Mouse (Mus musculus): ENCODE measurements around the gene Pitpnm2. TPM values are rescaled to one million over a fixed set of nuclear protein-coding genes. Genes with fewer than 3 reads are reported as not detected.

The Pitpnm2 gene
- polyA plus RNA-seq, 1 experiment, result 17.3 TPM

DNA sequence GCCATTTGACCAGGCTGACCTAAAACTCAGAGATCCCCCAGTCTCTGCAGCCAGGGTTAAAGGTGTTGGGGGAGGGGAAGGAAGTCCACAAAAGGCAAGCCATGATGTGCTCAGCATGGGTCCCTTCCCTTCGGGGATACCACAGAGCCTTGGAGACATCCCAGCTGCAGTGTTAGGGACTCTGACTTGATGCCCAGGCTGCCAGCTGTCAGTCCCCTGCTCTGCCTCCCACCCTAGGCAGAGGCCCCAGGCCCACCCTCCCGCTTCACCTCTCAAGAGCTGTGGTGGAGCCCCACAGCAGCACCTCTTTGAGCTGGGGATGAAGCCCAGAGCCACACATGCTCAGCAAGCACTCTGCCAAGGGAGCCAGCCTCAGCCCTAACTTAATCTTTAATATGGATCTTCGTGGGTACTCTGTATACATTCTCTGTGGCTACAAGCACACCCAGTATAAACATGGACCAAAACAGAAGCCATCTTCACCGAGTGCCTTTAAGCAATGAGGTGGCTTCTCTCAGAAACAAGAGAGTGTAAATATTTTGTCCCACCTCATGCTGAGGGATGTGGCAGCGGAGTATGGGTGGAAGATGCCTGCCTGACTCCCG is 171.6 kb downstream of the Pitpnm2 start:
- no peak for TF ChIP-seq POLR2A (IDR thresholded peaks at IDR 0.05; ENCODE audit: low read depth, low read length)
- Histone ChIP-seq H3K4me3 (ENCODE audit: insufficient read depth, low read depth, low read length) (no peak overlapping the region), H3K27ac (ENCODE audit: insufficient read depth, low read depth, low read length) (no peak overlapping the region), H3K27me3 (replicated peaks; ENCODE audit: control insufficient read depth, insufficient read depth, low read length) (no peaks in the 10 kb centered on the region), H3K4me1 (ENCODE audit: control insufficient read depth, insufficient read depth, low read length) (no peaks in the 10 kb centered on the region), H3K36me3 (ENCODE audit: control insufficient read depth, insufficient read depth, low read length) (no peaks in the 10 kb centered on the region)
- DNase-seq, result no peak
- 77% methylated on average over 6 of the region's 6 CpGs for WGBS

DNA sequence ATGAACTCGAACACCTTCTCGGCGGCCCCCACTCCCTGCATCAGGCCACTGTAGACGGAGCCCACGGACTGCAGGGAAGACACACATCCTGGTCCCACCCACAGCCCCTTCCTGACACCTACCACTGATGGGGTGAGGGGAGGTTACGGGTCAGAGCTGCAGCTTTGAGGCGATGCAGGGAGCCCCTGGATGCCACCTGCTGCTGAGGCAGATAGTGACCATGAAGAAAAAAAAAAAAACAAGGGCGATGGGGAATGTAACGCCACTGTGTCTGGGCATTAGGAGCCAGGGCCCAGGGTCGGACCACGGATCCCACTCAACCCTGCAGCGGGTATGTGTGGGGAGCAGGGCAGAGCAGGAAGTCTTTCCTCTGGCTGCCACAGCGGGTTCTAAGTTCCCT is 172.3 kb downstream of the Pitpnm2 start:
- WGBS, result 85% methylated on average over 13 of the region's 13 CpGs
- Histone ChIP-seq H3K36me3 (ENCODE audit: control insufficient read depth, insufficient read depth, low read length) (no peaks in the 10 kb centered on the region), H3K27me3 (replicated peaks; ENCODE audit: control insufficient read depth, insufficient read depth, low read length) (no peaks in the 10 kb centered on the region), H3K27ac (ENCODE audit: insufficient read depth, low read depth, low read length) (no peak overlapping the region), H3K4me1 (ENCODE audit: control insufficient read depth, insufficient read depth, low read length) (no peaks in the 10 kb centered on the region), H3K4me3 (ENCODE audit: insufficient read depth, low read depth, low read length) (no peak overlapping the region)
- DNase-seq, result no peak
- TF ChIP-seq CTCF (conservative IDR thresholded peaks at IDR 0.05; ENCODE audit: insufficient read depth, insufficient read length, low read depth, low read length) (no peak), POLR2A (IDR thresholded peaks at IDR 0.05; ENCODE audit: low read depth, low read length) (no peak)

DNA sequence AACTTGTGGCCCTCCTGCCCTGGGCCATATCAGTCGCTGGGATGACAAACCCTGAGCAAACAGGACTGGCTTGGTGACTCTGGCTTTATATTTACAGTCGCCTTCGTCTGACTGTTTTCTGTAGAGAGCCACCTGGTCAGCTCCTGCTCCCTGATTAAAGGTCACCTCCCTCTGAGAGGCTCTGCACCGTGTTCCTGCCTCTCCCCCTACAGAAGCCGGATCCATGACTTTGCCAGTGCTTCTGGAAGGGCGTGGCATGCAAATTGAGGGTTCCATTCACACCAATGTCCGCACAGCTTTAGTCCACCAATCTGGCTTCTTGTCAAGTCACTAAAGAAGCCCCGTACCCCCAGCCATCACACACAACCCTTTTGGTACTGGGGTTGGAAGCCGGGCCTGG is 173.0 kb downstream of the Pitpnm2 start:
- Histone ChIP-seq H3K27me3 (replicated peaks; ENCODE audit: control insufficient read depth, insufficient read depth, low read length) (no peaks in the 10 kb centered on the region), H3K27ac (ENCODE audit: insufficient read depth, low read depth, low read length) (no peak overlapping the region), H3K36me3 (ENCODE audit: control insufficient read depth, insufficient read depth, low read length) (no peaks in the 10 kb centered on the region), H3K4me1 (ENCODE audit: control insufficient read depth, insufficient read depth, low read length) (no peaks in the 10 kb centered on the region), H3K4me3 (ENCODE audit: insufficient read depth, low read depth, low read length) (no peak overlapping the region)
- peak; percentile 46 for DNase-seq
- TF ChIP-seq CTCF (conservative IDR thresholded peaks at IDR 0.05; ENCODE audit: insufficient read depth, insufficient read length, low read depth, low read length) (no peak), POLR2A (IDR thresholded peaks at IDR 0.05; ENCODE audit: low read depth, low read length) (no peak)
- WGBS, result 60% methylated on average over 9 of the region's 9 CpGs

DNA sequence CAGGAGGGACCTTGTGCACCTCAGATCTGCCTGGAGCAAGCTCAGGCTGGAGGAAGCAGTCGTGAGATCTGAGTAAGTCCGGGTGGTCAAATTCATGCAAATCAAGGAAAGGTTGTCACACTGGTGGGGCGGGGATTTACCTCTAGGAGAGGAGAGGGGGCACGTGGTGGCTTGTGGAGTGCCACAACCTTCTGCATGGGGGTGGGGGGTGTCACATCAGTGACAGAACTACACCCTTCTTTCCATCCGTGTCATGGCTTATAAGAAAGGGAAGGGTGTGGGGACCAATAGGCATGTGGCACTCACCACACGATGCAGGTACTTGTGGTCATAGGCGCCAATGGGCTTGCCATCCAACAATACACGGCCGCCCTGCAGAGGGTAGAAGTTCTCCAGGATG is 173.8 kb downstream of the Pitpnm2 start:
- Histone ChIP-seq H3K36me3 (ENCODE audit: control insufficient read depth, insufficient read depth, low read length) (no peaks in the 10 kb centered on the region), H3K27ac (ENCODE audit: insufficient read depth, low read depth, low read length) (no peak overlapping the region), H3K27me3 (replicated peaks; ENCODE audit: control insufficient read depth, insufficient read depth, low read length) (no peaks in the 10 kb centered on the region), H3K4me1 (ENCODE audit: control insufficient read depth, insufficient read depth, low read length) (no peaks in the 10 kb centered on the region), H3K4me3 (ENCODE audit: insufficient read depth, low read depth, low read length) (no peak overlapping the region)
- WGBS, result 78% methylated on average over 9 of the region's 9 CpGs
- DNase-seq, result no peak
- no peak for TF ChIP-seq CTCF (conservative IDR thresholded peaks at IDR 0.05; ENCODE audit: insufficient read depth, insufficient read length, low read depth, low read length)
- TF ChIP-seq POLR2A (IDR thresholded peaks at IDR 0.05; ENCODE audit: low read depth, low read length), result no peak

DNA sequence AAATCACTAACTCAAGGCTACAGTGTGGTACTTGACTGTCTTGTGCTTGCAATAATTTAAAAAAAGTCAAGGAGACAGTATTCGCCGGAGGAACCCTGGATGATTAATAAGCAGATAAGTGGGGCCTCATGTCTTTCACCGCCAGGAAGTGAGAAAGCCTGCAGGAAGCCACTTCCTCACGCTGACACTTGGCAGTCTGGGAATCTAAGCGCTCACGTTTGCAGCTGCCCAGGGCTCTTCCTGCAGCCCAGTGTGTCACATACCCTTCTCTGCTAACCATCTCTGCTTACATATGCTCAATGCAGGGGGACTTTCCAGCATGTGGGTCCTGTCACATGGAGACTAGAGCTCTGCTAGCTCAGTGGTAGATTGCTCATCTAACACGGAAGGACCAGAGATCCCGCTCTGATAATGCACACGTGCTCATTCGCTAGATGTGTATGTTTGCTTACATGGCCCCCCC is 174.7 kb downstream of the Pitpnm2 start:
- H3K4me1 ChIP-seq (ENCODE audit: control insufficient read depth, insufficient read depth, low read length), result no peaks in the 10 kb centered on the region
- WGBS, result 56% methylated on average over 10 of the region's 10 CpGs
- no peak overlapping the region for H3K27ac ChIP-seq (ENCODE audit: insufficient read depth, low read depth, low read length)

DNA sequence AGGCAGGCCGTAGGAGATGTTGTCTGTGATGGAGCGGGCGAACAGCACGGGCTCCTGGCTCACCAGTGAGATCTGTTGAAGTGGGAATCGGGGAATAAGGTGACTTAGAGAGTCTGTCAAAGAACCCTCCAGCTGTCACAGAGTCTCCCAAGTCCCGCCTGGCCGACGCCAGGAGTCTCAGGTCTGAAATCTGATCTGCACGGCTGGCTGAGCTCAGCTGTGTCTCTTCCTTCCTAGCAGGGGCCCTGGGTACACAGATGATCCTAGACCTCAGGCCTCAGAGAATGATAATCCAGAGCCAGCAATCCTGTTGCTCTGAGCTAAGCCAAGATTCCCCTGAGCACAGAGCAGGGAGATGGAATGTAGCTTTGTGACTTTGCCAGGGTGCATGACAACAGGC is 175.9 kb downstream of the Pitpnm2 start:
- TF ChIP-seq POLR2A (IDR thresholded peaks at IDR 0.05; ENCODE audit: low read depth, low read length) (no peak), CTCF (conservative IDR thresholded peaks at IDR 0.05; ENCODE audit: insufficient read depth, insufficient read length, low read depth, low read length) (no peak)
- 76% methylated on average over 9 of the region's 9 CpGs for WGBS
- H3K36me3 ChIP-seq (ENCODE audit: control insufficient read depth, insufficient read depth, low read length), result no peaks in the 10 kb centered on the region
- DNase-seq, result peak; percentile 30
- H3K4me1 ChIP-seq (ENCODE audit: control insufficient read depth, insufficient read depth, low read length), result no peaks in the 10 kb centered on the region
- H3K27me3 ChIP-seq (replicated peaks; ENCODE audit: control insufficient read depth, insufficient read depth, low read length), result no peaks in the 10 kb centered on the region
- H3K27ac ChIP-seq (ENCODE audit: insufficient read depth, low read depth, low read length), result no peak overlapping the region
- H3K4me3 ChIP-seq (ENCODE audit: insufficient read depth, low read depth, low read length), result no peak overlapping the region

More for the DNA sequence above, 174.7 kb downstream of the Pitpnm2 start:
- Histone ChIP-seq H3K27me3 (replicated peaks; ENCODE audit: control insufficient read depth, insufficient read depth, low read length) (no peaks in the 10 kb centered on the region), H3K4me3 (ENCODE audit: insufficient read depth, low read depth, low read length) (no peak overlapping the region), H3K36me3 (ENCODE audit: control insufficient read depth, insufficient read depth, low read length) (no peaks in the 10 kb centered on the region)
- peak; percentile 33 for DNase-seq
- TF ChIP-seq CTCF (conservative IDR thresholded peaks at IDR 0.05; ENCODE audit: insufficient read depth, insufficient read length, low read depth, low read length), result no peak
- TF ChIP-seq POLR2A (IDR thresholded peaks at IDR 0.05; ENCODE audit: low read depth, low read length), result no peak

DNA sequence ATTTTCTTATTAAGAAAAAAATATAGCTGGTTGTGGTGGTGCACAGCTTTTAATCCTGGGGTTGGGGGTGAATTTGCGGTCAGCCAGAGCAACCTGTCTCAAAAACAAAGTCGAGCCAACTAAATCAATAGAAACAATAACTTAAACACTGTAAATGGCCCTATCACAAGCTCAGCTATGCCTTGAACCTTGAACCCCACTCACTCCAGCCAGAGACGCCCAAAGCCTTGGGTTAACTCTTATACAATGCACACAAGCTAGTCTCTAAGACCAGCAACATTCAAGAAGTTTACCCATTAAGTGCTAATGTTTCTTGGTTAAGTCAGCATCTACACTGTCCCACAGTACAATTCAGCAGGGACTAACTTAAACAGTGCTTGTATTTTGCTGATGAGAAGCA is 179.9 kb downstream of the Pitpnm2 start:
- Histone ChIP-seq H3K4me1 (ENCODE audit: control insufficient read depth, insufficient read depth, low read length) (no peaks in the 10 kb centered on the region), H3K27me3 (replicated peaks; ENCODE audit: control insufficient read depth, insufficient read depth, low read length) (no peaks in the 10 kb centered on the region), H3K27ac (ENCODE audit: insufficient read depth, low read depth, low read length) (no peak overlapping the region), H3K4me3 (ENCODE audit: insufficient read depth, low read depth, low read length) (no peak overlapping the region), H3K36me3 (ENCODE audit: control insufficient read depth, insufficient read depth, low read length) (no peaks in the 10 kb centered on the region)
- TF ChIP-seq CTCF (conservative IDR thresholded peaks at IDR 0.05; ENCODE audit: insufficient read depth, insufficient read length, low read depth, low read length) (no peak), POLR2A (IDR thresholded peaks at IDR 0.05; ENCODE audit: low read depth, low read length) (no peak)
- 71% methylated on average over 3 of the region's 3 CpGs for WGBS
- DNase-seq, result no peak

Other genes with a start within 250 kb of the Pitpnm2 start
- 22.6 and 24.1 TPM in 2 replicates for gene Vps37b, start 217.5 kb downstream of the Pitpnm2 start, polyA plus RNA-seq (2012; rRNA removed)
- 8.1 and 8.5 TPM in 2 replicates for gene Abcb9, start 154.0 kb downstream of the Pitpnm2 start, polyA plus RNA-seq (2012; rRNA removed)
- 54.9 and 71.9 TPM in 2 replicates for gene Ogfod2, start 137.5 kb downstream of the Pitpnm2 start, polyA plus RNA-seq (2012; rRNA removed)
- 28.9 and 31.5 TPM in 2 replicates for gene Arl6ip4, start 133.7 kb downstream of the Pitpnm2 start, polyA plus RNA-seq (2012; rRNA removed)
- gene Mphosph9, start 78.2 kb upstream of the Pitpnm2 start, polyA plus RNA-seq (2012; rRNA removed), result 2.5 and 3.1 TPM in 2 replicates
- gene 2810006K23Rik, start 78.3 kb upstream of the Pitpnm2 start, polyA plus RNA-seq (2012; rRNA removed), result 7.2 and 8.0 TPM in 2 replicates
- 76.6 and 79.8 TPM in 2 replicates for gene Cdk2ap1, start 113.3 kb upstream of the Pitpnm2 start, polyA plus RNA-seq (2012; rRNA removed)
- 16.7 and 20.8 TPM in 2 replicates for gene Sbno1, start 176.2 kb upstream of the Pitpnm2 start, polyA plus RNA-seq (2012; rRNA removed)
- gene Kmt5a, start 190.2 kb upstream of the Pitpnm2 start, polyA plus RNA-seq (2012; rRNA removed), result 75.9 and 81.1 TPM in 2 replicates
- gene Rilpl2, start 228.6 kb upstream of the Pitpnm2 start, polyA plus RNA-seq (2012; rRNA removed), result 44.3 and 46.3 TPM in 2 replicates
- 4.3 and 5.9 TPM in 2 replicates for gene Snrnp35, start 233.4 kb upstream of the Pitpnm2 start, polyA plus RNA-seq (2012; rRNA removed)